Mouse (Mus musculus) CD8-positive naive resting alpha-beta T cell, adult 2 months (primary cell): ENCODE measurements around the gene Tpd52l2.
A peak's percentile ranks its signal among the peaks of the same experiment; 100 is the strongest.

Experiments used
- DNase-seq, 2 experiments: peaks; one replicate each; pipeline ENCODE4 v3.0.0; 2022; ENCODE audit warnings: low read depth in 2 of 2, low spot score in 2 of 2

Tpd52l2 gene

GRCm38 (mm10) chr2:181496831-181497547, at the start of gene Tpd52l2:
Gene Tpd52l2, plus strand, starts transcription at chr2:181497142.
- peak; percentile 83 to 86 for DNase-seq

DNA sequence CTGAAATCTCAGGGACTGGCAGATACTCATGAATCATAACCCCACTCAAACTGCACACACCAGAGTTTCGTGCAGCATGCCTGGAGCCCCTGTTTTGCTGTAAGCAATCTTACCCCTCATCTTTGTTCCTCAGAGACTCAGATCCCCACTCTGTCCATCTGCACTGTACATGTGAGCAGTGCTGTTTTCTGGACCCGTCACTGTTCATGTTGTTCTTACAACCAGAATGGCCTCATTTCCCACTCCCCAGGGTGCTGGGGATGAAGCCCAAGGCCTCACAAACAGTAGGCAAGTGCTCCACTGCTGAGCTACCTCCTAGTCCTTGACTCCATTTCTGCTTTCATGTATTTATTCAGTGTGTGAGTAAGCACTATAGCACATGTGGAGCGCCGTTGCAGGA, 44.8 kb upstream of the Tpd52l2 start:
- no peak for DNase-seq

DNA sequence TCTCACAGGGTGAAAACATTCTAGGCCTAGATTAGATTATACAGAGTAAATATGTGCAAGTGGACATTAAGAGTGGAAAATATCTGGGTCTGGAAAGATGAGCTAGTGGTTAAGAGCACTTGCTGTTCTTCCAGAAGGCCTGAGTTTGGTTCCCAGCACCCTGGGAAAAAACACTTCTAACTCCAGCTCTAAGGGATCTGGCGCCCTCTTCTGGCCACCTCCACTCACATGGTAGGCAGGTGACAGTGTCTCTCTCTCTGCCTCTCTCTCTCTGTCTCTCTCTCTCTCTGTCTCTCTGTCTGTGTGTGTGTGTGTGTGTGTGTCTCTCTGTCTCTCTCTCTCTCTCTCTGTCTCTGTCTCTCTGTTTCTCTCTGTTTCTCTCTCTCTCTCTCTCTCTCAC, 43.7 kb upstream of the Tpd52l2 start:
- no peak for DNase-seq

DNA sequence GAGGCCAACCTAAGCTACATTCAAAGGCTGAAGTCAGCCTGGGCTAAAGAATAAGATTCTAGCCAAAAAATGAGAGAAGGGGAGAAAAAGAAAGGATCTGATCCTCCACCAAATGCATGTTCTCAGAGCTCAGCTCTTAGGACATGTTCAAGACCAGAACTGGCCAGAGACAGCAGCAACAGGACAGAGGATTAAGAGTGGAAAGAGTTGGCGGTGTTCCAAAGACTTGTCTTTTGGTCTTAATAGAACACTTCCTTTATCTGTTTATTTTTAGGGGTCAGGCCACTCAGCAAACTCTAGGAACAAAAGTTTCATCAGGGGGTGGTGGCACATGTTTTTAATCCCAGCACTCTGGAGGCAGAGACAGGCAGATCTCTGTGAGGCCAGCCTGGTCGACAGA, 41.0 kb upstream of the Tpd52l2 start:
- DNase-seq: no peak

DNA sequence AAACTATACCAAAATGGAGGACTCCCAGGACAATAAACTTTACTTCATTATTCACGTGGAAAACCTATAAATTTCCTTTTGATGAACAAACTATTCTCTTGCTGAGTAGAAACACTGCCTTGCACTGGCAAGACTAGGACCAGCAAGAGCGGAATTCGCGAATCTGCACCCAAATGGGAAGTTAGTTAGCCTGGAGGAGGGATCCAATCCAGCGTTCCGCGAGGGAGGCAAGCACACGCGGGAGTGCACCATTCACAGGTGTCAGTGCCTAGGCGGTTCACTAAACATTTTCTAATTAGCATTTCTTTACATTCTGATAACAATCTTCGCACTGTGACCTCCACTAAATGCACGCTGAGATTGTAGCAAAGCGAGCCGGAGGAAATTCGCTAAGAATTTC, 39.1 kb upstream of the Tpd52l2 start:
- DNase-seq: no peak

- DNase-seq: no peak
Observed at GRCm38 (mm10) chr2:181458411-181459152, 38.4 kb upstream of the Tpd52l2 start.

DNA sequence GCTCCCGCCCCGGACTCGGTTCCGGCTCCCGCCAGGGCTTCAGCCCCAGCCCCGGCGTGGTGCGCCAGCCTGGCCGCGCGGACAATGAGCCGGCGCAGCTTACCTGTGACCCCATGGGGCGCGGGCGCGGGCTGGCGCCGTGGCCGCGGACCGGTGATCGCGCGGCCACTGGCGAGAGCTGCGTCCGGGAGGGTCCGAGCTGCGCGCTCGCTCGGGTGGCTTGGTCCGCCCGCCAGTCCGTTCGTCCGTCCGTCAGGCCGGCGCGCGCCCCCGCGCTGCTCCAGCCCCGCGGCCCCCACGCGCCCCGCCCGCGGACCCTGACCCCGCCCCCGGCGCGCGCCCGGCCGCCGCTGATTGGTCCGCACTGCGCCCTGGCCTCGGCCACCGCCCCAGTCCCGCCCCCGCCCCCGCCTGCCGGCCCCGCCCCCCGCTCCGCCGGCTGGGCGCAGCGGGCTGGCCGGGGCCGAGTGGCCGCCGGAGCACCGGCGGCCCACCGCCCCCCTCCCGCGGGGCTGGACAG, 37.7 kb upstream of the Tpd52l2 start, which contains the start of gene Zbtb46:
TSS of gene Zbtb46 (minus strand) at position 274 of the 520 bp plus-strand sequence.
- DNase-seq: no peak

DNA sequence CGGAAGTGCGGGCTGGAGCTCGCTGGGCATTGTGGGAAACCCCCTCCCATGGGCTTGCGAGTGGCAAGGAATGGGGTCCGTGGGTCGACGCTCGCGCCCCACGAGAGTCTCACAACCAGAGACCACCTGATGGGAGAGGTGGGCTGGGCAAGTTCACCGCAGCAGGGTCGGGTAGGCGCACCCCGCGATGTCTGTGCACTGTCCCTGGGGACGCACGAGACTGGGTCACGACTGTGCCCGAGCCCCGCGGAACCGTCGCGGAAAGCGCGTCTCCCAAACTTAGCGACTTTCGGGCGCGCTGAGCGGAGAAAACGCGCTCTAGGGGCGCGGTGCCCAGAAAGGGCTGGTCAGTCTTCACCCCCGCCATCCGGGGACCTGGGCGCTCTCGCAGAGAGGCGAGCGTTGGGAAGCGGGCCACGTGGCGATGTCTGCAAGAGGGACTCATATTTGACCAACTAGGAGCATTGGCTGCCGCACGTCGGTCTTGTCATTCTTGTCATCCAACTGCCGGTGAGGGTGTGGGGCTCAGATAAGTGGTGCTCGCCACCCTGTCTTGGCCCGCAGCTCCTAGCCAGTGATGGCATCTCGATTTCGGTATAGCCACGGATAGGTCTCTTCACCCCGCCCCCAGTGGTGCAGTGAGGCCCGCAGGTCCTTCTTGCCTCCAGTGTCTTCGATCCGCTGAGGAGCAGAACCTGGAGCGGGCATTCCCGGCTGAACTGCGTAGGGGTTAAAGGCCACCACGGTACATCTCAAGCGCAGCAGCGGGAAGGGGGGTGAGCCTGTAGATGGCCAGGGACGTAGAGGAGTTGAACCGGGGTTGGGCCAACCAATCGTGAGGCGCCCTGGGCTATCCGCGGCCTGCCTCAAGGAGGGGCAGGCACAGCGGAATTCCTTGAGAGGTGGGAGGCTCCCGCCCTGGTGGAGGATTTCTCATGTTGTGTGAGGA, 37.0 kb upstream of the Tpd52l2 start:
- no peak for DNase-seq

GRCm38 (mm10) chr2:181461536-181462100, 35.3 kb upstream of the Tpd52l2 start:
- DNase-seq: no peak

DNA sequence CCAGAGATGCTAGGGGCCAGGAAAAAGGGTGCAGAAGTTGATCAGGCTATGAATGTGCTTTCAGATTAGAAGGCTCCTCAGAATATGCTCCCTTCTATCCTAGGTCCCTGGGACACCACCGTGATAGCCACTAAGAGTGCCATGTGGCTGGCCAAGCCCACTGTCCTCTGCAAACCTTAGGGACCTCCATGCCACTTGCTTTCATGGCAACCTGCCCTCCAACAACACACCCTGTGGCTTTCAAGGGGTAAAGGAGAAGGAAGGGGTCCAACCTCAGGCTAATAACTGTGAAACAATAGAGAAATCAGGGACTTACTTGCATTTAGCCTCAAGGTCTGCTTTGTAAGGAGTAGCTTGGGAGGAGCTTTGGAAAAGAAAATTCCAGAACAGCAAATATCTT, 34.3 kb upstream of the Tpd52l2 start:
- no peak for DNase-seq

GRCm38 (mm10) chr2:181463008-181463738, 33.8 kb upstream of the Tpd52l2 start:
- DNase-seq: no peak

- DNase-seq: no peak
Observed at GRCm38 (mm10) chr2:181465423-181465822, 31.5 kb upstream of the Tpd52l2 start.

GRCm38 (mm10) chr2:181470285-181470684, 26.7 kb upstream of the Tpd52l2 start:
- DNase-seq: no peak

- no peak for DNase-seq
Observed at GRCm38 (mm10) chr2:181471246-181471645, 25.7 kb upstream of the Tpd52l2 start.

GRCm38 (mm10) chr2:181472256-181472827, 24.6 kb upstream of the Tpd52l2 start:
- no peak for DNase-seq

- no peak for DNase-seq
Observed at GRCm38 (mm10) chr2:181483120-181483519, 13.8 kb upstream of the Tpd52l2 start.

DNA sequence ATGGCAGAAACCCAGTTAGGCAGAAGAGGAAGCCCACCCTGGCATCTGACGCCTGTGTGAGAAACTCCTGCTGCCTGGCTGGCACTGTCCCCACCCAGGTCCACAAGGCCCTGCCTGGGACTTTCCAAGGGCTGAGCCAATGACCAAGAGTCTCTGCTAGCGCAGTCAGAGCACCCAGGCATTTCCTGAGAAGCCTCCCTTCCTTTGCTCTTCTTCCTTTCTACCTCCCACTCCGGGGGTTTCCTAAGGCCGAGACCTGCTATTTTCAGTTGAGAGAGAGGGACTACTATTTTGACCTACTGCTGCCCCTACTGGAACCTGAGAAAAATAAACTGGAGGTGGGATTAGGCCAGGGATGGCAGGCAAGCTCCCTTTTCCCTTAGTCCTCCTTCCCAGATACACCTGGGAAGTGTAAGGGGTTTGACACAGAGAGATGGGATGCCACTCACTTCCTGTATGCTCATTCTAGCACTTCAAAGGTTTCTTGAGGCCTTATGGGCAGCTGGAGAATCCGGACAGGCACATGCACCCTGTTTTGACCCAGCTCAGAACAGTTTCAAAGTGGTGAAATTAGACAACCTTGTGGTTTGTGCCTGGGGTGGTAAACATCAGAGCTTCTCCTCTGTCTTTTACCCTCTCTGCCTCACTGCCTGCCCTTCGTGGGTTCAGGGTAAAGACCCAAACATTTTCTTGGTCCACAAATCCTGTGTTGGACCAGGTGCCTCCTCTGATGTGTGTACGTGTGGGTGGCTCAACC, 13.2 kb upstream of the Tpd52l2 start:
- DNase-seq: peak; percentile 54 to 60

GRCm38 (mm10) chr2:181484456-181485233, 12.3 kb upstream of the Tpd52l2 start:
- no peak for DNase-seq
